Mouse (Mus musculus): ENCODE measurements around the gene E2f8. TPM values are rescaled to one million over a fixed set of nuclear protein-coding genes. Genes with fewer than 3 reads are reported as not detected.

Gene E2f8
- total RNA-seq, 2 experiments from 2014 or later = 3.2 to 4.4 TPM

- DNase-seq = no peak
- intact Hi-C loops (cut with DNase I) = no loop called here
Measured at GRCm38 (mm10) chr7:48893093-48893492, 11.7 kb upstream of the E2f8 start.

GRCm38 (mm10) chr7:48891029-48891428 lies 9.6 kb upstream of the E2f8 start:
- intact Hi-C loops (cut with DNase I) = no loop called here
- DNase-seq = no peak

- intact Hi-C loops (cut with DNase I) = no loop called here
- no peak for DNase-seq
Measured at GRCm38 (mm10) chr7:48888751-48889150, 7.4 kb upstream of the E2f8 start.

- no peak for DNase-seq
- intact Hi-C loops (cut with DNase I) = no loop called here
Measured at GRCm38 (mm10) chr7:48887973-48888372, 6.6 kb upstream of the E2f8 start.

GRCm38 (mm10) chr7:48884266-48884611 lies 2.8 kb upstream of the E2f8 start:
- intact Hi-C loops (cut with DNase I) = no loop called here
- DNase-seq = no peak

GRCm38 (mm10) chr7:48883525-48884265 lies 2.3 kb upstream of the E2f8 start:
- intact Hi-C loops (cut with DNase I) = no loop called here
- DNase-seq = no peak

GRCm38 (mm10) chr7:48881971-48882609 lies 694 bp upstream of the E2f8 start:
- intact Hi-C loops (cut with DNase I) = no loop called here
- no peak for DNase-seq

GRCm38 (mm10) chr7:48880591-48881481 lies 560 bp downstream of the E2f8 start:
- peak; percentile 99 for DNase-seq
- intact Hi-C loops (cut with DNase I) = no loop called here

- intact Hi-C loops (cut with DNase I) = loop anchor here (5.0 kb wide), 2 partner anchors 72 to 132 kb away; no protein-coding TSS in a partner anchor
- no peak for DNase-seq
Measured at GRCm38 (mm10) chr7:48879574-48879973, 1.8 kb downstream of the E2f8 start.

GRCm38 (mm10) chr7:48877786-48878390 lies 3.5 kb downstream of the E2f8 start:
- intact Hi-C loops (cut with DNase I) = loop anchor here (5.0 kb wide), 2 partner anchors 71 to 131 kb away; no protein-coding TSS in a partner anchor
- no peak for DNase-seq

GRCm38 (mm10) chr7:48876526-48876925 lies 4.9 kb downstream of the E2f8 start:
- intact Hi-C loops (cut with DNase I) = loop anchor here (5.0 kb wide), 2 partner anchors 69 to 129 kb away; no protein-coding TSS in a partner anchor
- DNase-seq = peak; percentile 34

GRCm38 (mm10) chr7:48875096-48875495 lies 6.3 kb downstream of the E2f8 start:
- no peak for DNase-seq
- intact Hi-C loops (cut with DNase I) = loop anchor here (5.0 kb wide), 2 partner anchors 68 to 128 kb away; no protein-coding TSS in a partner anchor

GRCm38 (mm10) chr7:48871292-48871691 lies 10.1 kb downstream of the E2f8 start:
- DNase-seq = no peak
- intact Hi-C loops (cut with DNase I) = no loop called here

- no peak for DNase-seq
- intact Hi-C loops (cut with DNase I) = no loop called here
Measured at GRCm38 (mm10) chr7:48870579-48871180, 10.7 kb downstream of the E2f8 start.

- intact Hi-C loops (cut with DNase I) = no loop called here
- DNase-seq = no peak
Measured at GRCm38 (mm10) chr7:48870144-48870543, 11.3 kb downstream of the E2f8 start.

- intact Hi-C loops (cut with DNase I) = no loop called here
- no peak for DNase-seq
Measured at GRCm38 (mm10) chr7:48867576-48867975, 13.8 kb downstream of the E2f8 start.

GRCm38 (mm10) chr7:48864671-48865458 lies 16.5 kb downstream of the E2f8 start:
- intact Hi-C loops (cut with DNase I) = no loop called here
- DNase-seq = no peak

GRCm38 (mm10) chr7:48864199-48864598 lies 17.2 kb downstream of the E2f8 start:
- DNase-seq = no peak
- intact Hi-C loops (cut with DNase I) = no loop called here

- intact Hi-C loops (cut with DNase I) = no loop called here
- DNase-seq = no peak
Measured at GRCm38 (mm10) chr7:48861796-48862195, 19.6 kb downstream of the E2f8 start.

- intact Hi-C loops (cut with DNase I) = no loop called here
- no peak for DNase-seq
Measured at GRCm38 (mm10) chr7:48860948-48861347, 20.4 kb downstream of the E2f8 start.

All from left cerebral cortex, postnatal 4 days (tissue).